Mouse (Mus musculus) neural tube, embryonic 11.5 days (tissue): Measurements from ENCODE around the gene Rxfp1. TPM values are rescaled to one million over a fixed set of nuclear protein-coding genes. Genes with fewer than 3 reads are reported as not detected.

ENCODE experiments used
- ATAC-seq: fragments of 200-750 bp; cut with Nextera tagmentation; 2 replicates; pipeline ENCODE4 v1.8.0; 2017; ENCODE audit warnings: moderate number of reproducible peaks, mild to moderate bottlenecking, moderate TSS enrichment, moderate library complexity; ENCODE audit not compliant: insufficient read depth, low FRiP score, low TSS enrichment
- DNase-seq: peaks from one replicate; pipeline ENCODE4 v3.0.0-alpha.2; 2015; ENCODE audit warnings: low spot score
- H3K27ac ChIP-seq: fragments of 300-500 bp; sonication (generic); 2 replicates; pipeline ENCODE4 v1.5.1; 2014; ENCODE audit warnings: low read depth, mild to moderate bottlenecking, low read length
- H3K27me3 ChIP-seq: fragments of 300-500 bp; sonication (generic); 2 replicates; pipeline ENCODE4 v1.6.1; 2014; ENCODE audit warnings: mild to moderate bottlenecking, low read length, mixed read lengths; ENCODE audit not compliant: control insufficient read depth, insufficient read depth
- H3K36me3 ChIP-seq: fragments of 300-500 bp; sonication (generic); 2 replicates; pipeline ENCODE4 v1.6.1; 2014; ENCODE audit warnings: mild to moderate bottlenecking, low read length, moderate library complexity, mixed read lengths; ENCODE audit not compliant: control insufficient read depth, insufficient read depth
- H3K4me1 ChIP-seq: fragments of 300-500 bp; sonication (generic); 2 replicates; pipeline ENCODE4 v1.6.1; 2014; ENCODE audit warnings: low read length, mixed read lengths; ENCODE audit not compliant: control insufficient read depth, insufficient read depth
- H3K4me2 ChIP-seq: fragments of 300-500 bp; sonication (generic); 2 replicates; pipeline ENCODE4 v1.6.1; 2014; ENCODE audit warnings: low read depth, mild to moderate bottlenecking, moderate library complexity
- H3K4me3 ChIP-seq: fragments of 300-500 bp; sonication (generic); 2 replicates; pipeline ENCODE4 v1.5.1; 2014; ENCODE audit warnings: low read depth, low read length
- H3K9ac ChIP-seq: fragments of 300-500 bp; sonication (generic); 2 replicates; pipeline ENCODE4 v1.6.1; 2014; ENCODE audit warnings: mild to moderate bottlenecking, low read length
- H3K9me3 ChIP-seq: fragments of 300-500 bp; sonication (generic); 2 replicates; pipeline ENCODE4 v1.6.1; 2016; ENCODE audit warnings: low read length; ENCODE audit not compliant: control insufficient read depth
- WGBS: fragments of 180-500 bp; shearing (Covaris S2); extraction: QIAGEN DNeasy Blood & Tissue Kit; methylation state at CpG from one replicate; pipeline ENCODE4 v1.1.7; 2014; 5-methylcytosine and 5-hydroxymethylcytosine counted together
- polyA plus RNA-seq: library from polyadenylated mRNA; unstranded; fragments of >200 nt; fragmentation: Nextera tagmentation; extraction: Ambion mirVana; gene quantifications from 2 replicates; pipeline ENCODE4 v1.2.1, GENCODE M21; 2014

The Rxfp1 gene
- polyA plus RNA-seq, 1 experiment from 2014 or later: 0.04 TPM

GRCm38 (mm10) chr3:79682351-79683132 is 55.1 kb downstream of the Rxfp1 start:
- 59% methylated on average over 14 of the region's 14 CpGs for WGBS
- Histone ChIP-seq H3K27me3 (no peaks in the 10 kb centered on the region), H3K4me1 (no peaks in the 10 kb centered on the region), H3K9me3 (no peaks in the 10 kb centered on the region), H3K36me3 (no peaks in the 10 kb centered on the region), H3K4me2 (no peak overlapping the region), H3K4me3 (no peak overlapping the region), H3K27ac (no peak overlapping the region), H3K9ac (no peak overlapping the region)
- DNase-seq (no peak), ATAC-seq (peak; percentile 45; the same call in 1 of the 2 replicates)

DNA sequence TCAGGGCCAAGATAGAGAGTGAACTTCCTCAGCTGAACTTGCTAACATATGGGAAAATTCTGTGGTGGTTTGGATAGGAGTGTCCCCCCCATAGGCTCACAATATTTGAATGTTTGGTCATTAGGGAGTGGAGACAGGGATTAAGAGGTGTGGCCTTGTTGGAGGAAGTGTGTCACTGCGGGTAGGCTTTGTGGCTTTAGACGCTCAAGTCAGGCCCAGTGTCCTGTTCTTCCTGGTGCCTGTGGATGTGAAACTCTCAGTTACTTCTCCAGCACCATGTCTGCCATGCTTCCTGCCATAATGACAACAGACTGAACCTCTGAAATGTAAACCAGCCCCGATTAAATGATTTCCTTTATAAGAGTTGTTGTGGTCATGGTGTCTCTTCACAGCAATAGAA is 61.3 kb downstream of the Rxfp1 start:
- Histone ChIP-seq H3K36me3 (no peaks in the 10 kb centered on the region), H3K4me3 (no peak overlapping the region), H3K4me1 (no peaks in the 10 kb centered on the region), H3K27ac (no peak overlapping the region), H3K27me3 (no peaks in the 10 kb centered on the region), H3K9ac (no peak overlapping the region), H3K9me3 (no peaks in the 10 kb centered on the region), H3K4me2 (no peak overlapping the region)
- 90% methylated on average over 3 of the region's 3 CpGs for WGBS
- ATAC-seq: no peak
- DNase-seq: no peak

- Histone ChIP-seq H3K4me2 (no peak overlapping the region), H3K9ac (no peak overlapping the region), H3K4me1 (no peaks in the 10 kb centered on the region), H3K9me3 (no peaks in the 10 kb centered on the region), H3K4me3 (no peak overlapping the region), H3K27ac (no peak overlapping the region), H3K36me3 (no peaks in the 10 kb centered on the region), H3K27me3 (no peaks in the 10 kb centered on the region)
- ATAC-seq (no peak), DNase-seq (no peak)
- WGBS: 89% methylated on average over 5 of the region's 5 CpGs
Observed at GRCm38 (mm10) chr3:79674641-79675040, 63.0 kb downstream of the Rxfp1 start.

- no peak overlapping the region for H3K4me3 ChIP-seq
- H3K9me3 ChIP-seq: no peaks in the 10 kb centered on the region
- no peaks in the 10 kb centered on the region for H3K36me3 ChIP-seq
- H3K9ac ChIP-seq: no peak overlapping the region
- ATAC-seq: no peak
- H3K4me1 ChIP-seq: no peaks in the 10 kb centered on the region
- no peak overlapping the region for H3K4me2 ChIP-seq
- peak; percentile 71 for DNase-seq
- no peaks in the 10 kb centered on the region for H3K27me3 ChIP-seq
- 21% methylated on average over 4 of the region's 4 CpGs for WGBS
- no peak overlapping the region for H3K27ac ChIP-seq
Observed at GRCm38 (mm10) chr3:79673082-79673481, 64.6 kb downstream of the Rxfp1 start.

DNA sequence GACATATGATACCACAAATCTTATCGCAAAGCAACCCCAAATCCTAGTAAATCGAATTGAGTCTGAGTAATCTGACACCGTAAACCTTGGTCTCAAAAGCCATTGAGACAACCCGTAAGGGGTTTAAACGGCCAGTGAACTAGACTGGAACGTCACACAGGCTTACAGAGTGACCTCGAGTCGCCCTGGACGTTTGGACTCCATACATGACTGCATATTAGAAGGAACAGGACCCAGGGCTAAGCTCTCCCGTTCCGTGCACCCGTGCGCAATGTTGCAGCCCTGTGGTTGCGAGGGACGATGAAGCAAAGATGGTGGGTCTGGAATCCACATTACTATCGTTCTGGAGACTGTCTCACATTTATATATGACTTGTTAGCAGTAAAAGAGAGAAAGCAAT is 65.5 kb downstream of the Rxfp1 start:
- no peak overlapping the region for H3K9ac ChIP-seq
- no peaks in the 10 kb centered on the region for H3K36me3 ChIP-seq
- H3K27me3 ChIP-seq: no peaks in the 10 kb centered on the region
- H3K4me3 ChIP-seq: no peak overlapping the region
- H3K9me3 ChIP-seq: no peaks in the 10 kb centered on the region
- H3K27ac ChIP-seq: no peak overlapping the region
- DNase-seq (no peak), ATAC-seq (no peak)
- WGBS: 82% methylated on average over 16 of the region's 16 CpGs
- no peaks in the 10 kb centered on the region for H3K4me1 ChIP-seq
- H3K4me2 ChIP-seq: no peak overlapping the region

- Histone ChIP-seq H3K36me3 (no peaks in the 10 kb centered on the region), H3K4me1 (no peaks in the 10 kb centered on the region), H3K27me3 (no peaks in the 10 kb centered on the region), H3K9ac (no peak overlapping the region), H3K4me3 (no peak overlapping the region), H3K9me3 (no peaks in the 10 kb centered on the region), H3K27ac (no peak overlapping the region), H3K4me2 (no peak overlapping the region)
- 86% methylated on average over 7 of the region's 7 CpGs for WGBS
- no peak for ATAC-seq
- no peak for DNase-seq
Observed at GRCm38 (mm10) chr3:79670556-79670955, 67.1 kb downstream of the Rxfp1 start.

- Histone ChIP-seq H3K27ac (no peak overlapping the region), H3K4me2 (no peak overlapping the region), H3K36me3 (no peaks in the 10 kb centered on the region), H3K9me3 (no peaks in the 10 kb centered on the region), H3K9ac (no peak overlapping the region), H3K4me3 (no peak overlapping the region), H3K27me3 (no peaks in the 10 kb centered on the region), H3K4me1 (no peaks in the 10 kb centered on the region)
- 43% methylated on average over 9 of the region's 9 CpGs for WGBS
- peak; percentile 45 for ATAC-seq
- DNase-seq: peak; percentile 39
Observed at GRCm38 (mm10) chr3:79664787-79665408, 72.8 kb downstream of the Rxfp1 start.

DNA sequence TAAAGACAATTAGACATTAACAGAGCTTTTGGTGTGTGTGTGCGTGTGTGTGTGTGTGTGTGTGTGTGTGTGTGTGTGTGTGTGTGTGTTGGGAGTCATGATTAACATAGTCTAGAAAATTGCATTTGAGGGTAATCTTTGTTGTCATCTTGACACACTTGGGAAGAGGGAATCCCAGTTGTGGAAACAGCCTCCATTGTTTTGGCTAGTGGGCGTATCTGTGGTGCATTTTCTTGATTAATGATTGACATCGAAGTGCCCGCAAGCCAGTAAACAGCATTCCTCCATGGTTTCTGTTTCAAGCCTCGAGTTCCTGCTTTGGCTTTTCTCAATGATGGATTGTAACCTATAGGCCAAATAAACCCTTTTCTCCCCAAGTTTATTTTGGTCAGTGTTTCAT is 81.0 kb downstream of the Rxfp1 start:
- Histone ChIP-seq H3K9ac (no peak overlapping the region), H3K4me1 (no peaks in the 10 kb centered on the region), H3K4me2 (no peak overlapping the region), H3K36me3 (no peaks in the 10 kb centered on the region), H3K9me3 (no peaks in the 10 kb centered on the region), H3K27me3 (no peaks in the 10 kb centered on the region), H3K4me3 (no peak overlapping the region), H3K27ac (no peak overlapping the region)
- 61% methylated on average over 5 of the region's 5 CpGs for WGBS
- DNase-seq (no peak), ATAC-seq (no peak)

DNA sequence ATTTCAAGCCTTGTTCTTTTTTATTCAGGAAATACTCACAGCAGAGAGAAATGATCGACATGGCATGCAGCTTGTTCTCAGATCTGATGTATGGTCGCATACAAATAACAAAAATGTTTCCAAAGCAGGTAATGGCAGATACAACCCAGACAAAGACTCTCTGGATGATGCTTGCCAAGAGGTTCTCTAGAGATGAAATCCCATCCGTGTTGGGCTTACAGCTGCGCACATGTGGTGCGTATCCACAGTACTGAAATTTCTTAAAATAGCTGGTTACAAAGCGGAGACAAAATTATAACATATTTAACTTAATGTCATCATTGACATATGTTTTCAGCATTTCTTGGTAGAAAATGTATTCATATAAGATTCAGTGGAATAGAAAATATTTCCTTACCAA is 85.6 kb downstream of the Rxfp1 start:
- Histone ChIP-seq H3K36me3 (no peaks in the 10 kb centered on the region), H3K27me3 (no peaks in the 10 kb centered on the region), H3K27ac (no peak overlapping the region), H3K9me3 (no peaks in the 10 kb centered on the region), H3K9ac (no peak overlapping the region), H3K4me3 (no peak overlapping the region), H3K4me2 (no peak overlapping the region), H3K4me1 (no peaks in the 10 kb centered on the region)
- ATAC-seq (no peak), DNase-seq (no peak)
- 94% methylated on average over 6 of the region's 6 CpGs for WGBS
